Mouse (Mus musculus) ES-Bruce4 (cell line): ENCODE results near the gene Prr13. TPM values are rescaled to one million over a fixed set of nuclear protein-coding genes. Genes with fewer than 3 reads are reported as not detected.

ENCODE experiments used
- H3K27ac ChIP-seq: 2 replicates; pipeline ENCODE4 v1.5.1; 2012; ENCODE audit warnings: low read length, inconsistent platforms; ENCODE audit not compliant: insufficient read depth
- H3K27me3 ChIP-seq: 2 replicates; pipeline ENCODE4 v1.6.1; 2012; ENCODE audit warnings: mild to moderate bottlenecking, low read length, inconsistent platforms; ENCODE audit not compliant: control insufficient read depth, poor library complexity, insufficient read depth, severe bottlenecking
- H3K36me3 ChIP-seq: 2 replicates; pipeline ENCODE4 v1.6.1; 2012; ENCODE audit warnings: inconsistent platforms, mild to moderate bottlenecking, low read length, moderate library complexity; ENCODE audit not compliant: control insufficient read depth, poor library complexity, insufficient read depth, severe bottlenecking
- H3K4me1 ChIP-seq: one replicate; pipeline ENCODE4 v1.8.1; 2011; ENCODE audit warnings: low read length; ENCODE audit not compliant: control insufficient read depth, insufficient read depth
- H3K4me3 ChIP-seq: 2 replicates; pipeline ENCODE4 v1.5.1; 2011; ENCODE audit warnings: low read depth, mild to moderate bottlenecking, low read length
- H3K9ac ChIP-seq: 2 replicates; pipeline ENCODE4 v1.6.1; 2012; ENCODE audit warnings: low read depth, mild to moderate bottlenecking, inconsistent platforms; ENCODE audit not compliant: poor library complexity, severe bottlenecking
- H3K9me3 ChIP-seq: replicated peaks from 2 replicates; pipeline ENCODE4 v1.6.1; 2012; ENCODE audit warnings: mild to moderate bottlenecking, low read length, inconsistent platforms; ENCODE audit not compliant: control insufficient read depth, poor library complexity, insufficient read depth, severe bottlenecking
- CTCF ChIP-seq: IDR thresholded peaks from one replicate; pipeline ENCODE4 v1.8.1; 2011; ENCODE audit warnings: low read depth, low read length
- EP300 ChIP-seq: IDR thresholded peaks from 2 replicates; pipeline ENCODE4 v1.6.1; 2011; ENCODE audit warnings: low read depth, low read length; ENCODE audit not compliant: insufficient read depth
- POLR2A ChIP-seq: IDR thresholded peaks from one replicate; pipeline ENCODE4 v1.8.1; 2011; ENCODE audit warnings: low read length; ENCODE audit not compliant: insufficient read depth
- polyA plus RNA-seq: library from polyadenylated mRNA; stranded (reverse); fragments of >200 nt; gene quantifications from 2 replicates; pipeline ENCODE4 v1.2.4, GENCODE M21; 2011; ENCODE audit warnings: low read depth; ENCODE audit not compliant: missing spikeins, insufficient read depth, insufficient read length

Prr13 gene
- 49.7 and 55.4 TPM in 2 replicates for polyA plus RNA-seq

DNA sequence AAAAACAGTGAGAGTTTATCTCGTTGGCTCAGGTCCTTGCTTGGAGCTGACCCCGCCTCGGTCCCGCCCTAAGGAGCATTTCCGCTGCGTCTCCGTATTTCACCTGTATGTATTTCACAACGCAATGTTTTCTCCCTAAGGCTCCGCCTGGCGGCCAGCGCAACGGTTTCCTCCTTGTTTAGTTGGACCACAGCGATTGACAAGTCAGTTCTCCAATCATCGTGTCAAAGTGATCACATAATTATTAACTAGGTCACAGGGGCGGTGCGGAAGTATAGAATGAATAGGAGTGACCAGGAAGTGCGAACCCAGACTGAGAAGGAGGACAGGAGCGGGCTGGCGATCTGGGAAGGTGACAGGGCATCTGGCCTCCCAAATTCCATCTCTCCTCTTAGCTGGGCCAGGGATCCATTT is at the start of gene Prr13:
TSS of gene Prr13 (plus strand) at position 125 of the 414 bp plus-strand sequence.
- no peaks in the 10 kb centered on the region for H3K27me3 ChIP-seq
- H3K27ac ChIP-seq: peak within 1 kb of the TSS; percentile 78
- H3K4me3 ChIP-seq: peak within 1 kb of the TSS; percentile 89
- peaks cover 7% of the 10 kb centered on the region; the same call in 1 of the 2 replicates for H3K36me3 ChIP-seq
- H3K9me3 ChIP-seq: no peaks in the 10 kb centered on the region
- TF ChIP-seq EP300: 0 out of 2 replicates have a peak, but pooled peaks have one; percentile 29
- peak; percentile 19 for TF ChIP-seq CTCF
- peak; percentile 59 for TF ChIP-seq POLR2A
- H3K4me1 ChIP-seq: peaks cover 4% of the 10 kb centered on the region
- peak within 1 kb of the TSS; percentile 81 for H3K9ac ChIP-seq

- no peak for TF ChIP-seq EP300
- TF ChIP-seq CTCF: no peak
- TF ChIP-seq POLR2A: no peak
- Histone ChIP-seq H3K36me3 (peaks cover 57% of the 10 kb centered on the region), H3K9me3 (no peaks in the 10 kb centered on the region), H3K4me3 (0 out of 2 replicates have a peak overlapping the region, but pooled peaks have one; percentile 6), H3K27me3 (no peaks in the 10 kb centered on the region), H3K9ac (no peak overlapping the region), H3K27ac (no peak overlapping the region), H3K4me1 (peaks cover 3% of the 10 kb centered on the region)
Measured at GRCm38 (mm10) chr15:102409286-102409685, 49.5 kb upstream of the Prr13 start.

GRCm38 (mm10) chr15:102411077-102411476 is 47.8 kb upstream of the Prr13 start:
- Histone ChIP-seq H3K27ac (no peak overlapping the region), H3K4me1 (peaks cover 3% of the 10 kb centered on the region), H3K9ac (peak overlapping the region; percentile 54; the same call in 1 of the 2 replicates), H3K9me3 (no peaks in the 10 kb centered on the region), H3K4me3 (no peak overlapping the region), H3K36me3 (peaks cover 62% of the 10 kb centered on the region), H3K27me3 (no peaks in the 10 kb centered on the region)
- TF ChIP-seq EP300 (no peak), CTCF (no peak), POLR2A (no peak)

GRCm38 (mm10) chr15:102413687-102414086 is 45.1 kb upstream of the Prr13 start:
- peaks cover 62% of the 10 kb centered on the region for H3K36me3 ChIP-seq
- H3K4me1 ChIP-seq: peaks cover 1% of the 10 kb centered on the region
- H3K27me3 ChIP-seq: no peaks in the 10 kb centered on the region
- H3K4me3 ChIP-seq: no peak overlapping the region
- no peaks in the 10 kb centered on the region for H3K9me3 ChIP-seq
- no peak overlapping the region for H3K9ac ChIP-seq
- H3K27ac ChIP-seq: no peak overlapping the region
- TF ChIP-seq POLR2A (no peak), CTCF (no peak), EP300 (no peak)

GRCm38 (mm10) chr15:102417524-102417923 is 41.3 kb upstream of the Prr13 start:
- Histone ChIP-seq H3K9ac (peak overlapping the region; percentile 40; the same call in 1 of the 2 replicates), H3K4me1 (no peaks in the 10 kb centered on the region), H3K27ac (no peak overlapping the region), H3K4me3 (no peak overlapping the region), H3K36me3 (peaks cover 47% of the 10 kb centered on the region), H3K27me3 (no peaks in the 10 kb centered on the region), H3K9me3 (no peaks in the 10 kb centered on the region)
- TF ChIP-seq EP300 (no peak), CTCF (no peak), POLR2A (no peak)

- TF ChIP-seq POLR2A: no peak
- no peak for TF ChIP-seq EP300
- no peak for TF ChIP-seq CTCF
- H3K36me3 ChIP-seq: peaks cover 52% of the 10 kb centered on the region
- H3K9ac ChIP-seq: no peak overlapping the region
- H3K27me3 ChIP-seq: no peaks in the 10 kb centered on the region
- no peak overlapping the region for H3K4me3 ChIP-seq
- no peaks in the 10 kb centered on the region for H3K4me1 ChIP-seq
- peak overlapping the region; percentile 36; the same call in 1 of the 2 replicates for H3K27ac ChIP-seq
- H3K9me3 ChIP-seq: no peaks in the 10 kb centered on the region
Measured at GRCm38 (mm10) chr15:102420986-102421385, 37.8 kb upstream of the Prr13 start.
